Mouse (Mus musculus) erythroblast, embryonic 14.5 days (primary cell): Measurements from ENCODE around the gene Ppie. TPM values are rescaled to one million over a fixed set of nuclear protein-coding genes. Genes with fewer than 3 reads are reported as not detected.
A peak's percentile ranks its signal among the peaks of the same experiment; 100 is the strongest.
"Not testable (repeated sequence)": the region's sequence is repeated elsewhere in the genome, so short reads cannot be mapped to it uniquely, and the experiment has no call there.

Experiments
- H3K27me3 ChIP-seq: 2 replicates; pipeline ENCODE4 v1.6.1; 2012; ENCODE audit warnings: inconsistent platforms; ENCODE audit not compliant: control insufficient read depth
- H3K36me3 ChIP-seq: 2 replicates; pipeline ENCODE4 v1.6.1; 2012; ENCODE audit warnings: mild to moderate bottlenecking, inconsistent platforms; ENCODE audit not compliant: control insufficient read depth
- H3K4me1 ChIP-seq: 2 replicates; pipeline ENCODE4 v1.6.1; 2012; ENCODE audit warnings: inconsistent platforms; ENCODE audit not compliant: control insufficient read depth
- H3K4me3 ChIP-seq: replicated peaks from 2 replicates; pipeline ENCODE3; 2012; ENCODE audit warnings: moderate library complexity, mild to moderate bottlenecking, inconsistent platforms
- H3K9me3 ChIP-seq: 2 replicates; pipeline ENCODE4 v1.6.1; 2012; ENCODE audit warnings: low read length, inconsistent platforms, mixed read lengths; ENCODE audit not compliant: control insufficient read depth
- GATA1 ChIP-seq: IDR thresholded peaks from 2 replicates; pipeline ENCODE4 v1.6.1; 2012; ENCODE audit warnings: low read length, inconsistent platforms, mixed read lengths
- TAL1 ChIP-seq: IDR thresholded peaks from 3 replicates; pipeline ENCODE4 v1.6.1; 2012; ENCODE audit warnings: low read length, inconsistent platforms, mixed read lengths
- polyA plus RNA-seq: library from polyadenylated mRNA; stranded (reverse); fragments of >175 nt; gene quantifications from 2 replicates; pipeline ENCODE4 v1.2.3, GENCODE M21; 2012

Gene Ppie
- polyA plus RNA-seq, result 0.44 and 0.53 TPM in 2 replicates

DNA sequence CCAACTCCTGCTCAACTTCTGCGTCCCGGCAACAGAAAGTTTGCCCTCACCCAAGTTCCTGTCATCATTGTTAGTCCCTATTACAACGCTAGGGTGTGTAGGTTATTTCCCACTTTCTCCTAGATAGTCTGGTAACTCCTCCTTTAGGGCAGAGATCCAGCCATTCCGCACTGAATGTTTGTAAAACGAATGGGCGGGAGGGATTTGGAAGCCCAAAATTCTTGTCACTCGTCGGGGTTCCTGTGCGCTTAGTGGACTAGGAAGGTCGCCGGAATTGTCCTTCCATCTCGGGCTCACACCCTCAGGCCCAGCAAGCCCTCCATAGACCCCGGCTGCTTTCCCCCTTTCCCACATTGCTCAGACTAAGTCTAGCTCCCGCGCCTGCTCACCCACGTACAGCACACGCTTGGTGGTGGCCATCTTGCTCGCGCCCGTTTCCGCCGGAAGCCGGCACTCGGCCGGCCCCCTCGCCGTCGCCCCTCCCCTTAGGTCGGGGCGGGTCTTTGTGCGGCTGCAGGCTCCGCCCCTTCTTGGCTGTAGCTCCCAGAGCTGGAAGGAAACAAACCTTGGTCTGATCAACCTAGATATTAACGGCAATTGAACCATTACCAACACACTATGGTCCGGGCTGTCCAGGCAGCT lies at the start of gene Ppie:
Gene Ppie (minus strand): TSS at position 439 of the 642 bp plus-strand sequence.
- TF ChIP-seq TAL1 (no peak), GATA1 (no peak)
- H3K4me3 ChIP-seq, result peak within 1 kb of the TSS; percentile 92
- H3K9me3 ChIP-seq, result no peaks in the 10 kb centered on the region
- peaks cover 27% of the 10 kb centered on the region for H3K4me1 ChIP-seq
- H3K27me3 ChIP-seq, result no peaks in the 10 kb centered on the region
- peaks cover 24% of the 10 kb centered on the region for H3K36me3 ChIP-seq

DNA sequence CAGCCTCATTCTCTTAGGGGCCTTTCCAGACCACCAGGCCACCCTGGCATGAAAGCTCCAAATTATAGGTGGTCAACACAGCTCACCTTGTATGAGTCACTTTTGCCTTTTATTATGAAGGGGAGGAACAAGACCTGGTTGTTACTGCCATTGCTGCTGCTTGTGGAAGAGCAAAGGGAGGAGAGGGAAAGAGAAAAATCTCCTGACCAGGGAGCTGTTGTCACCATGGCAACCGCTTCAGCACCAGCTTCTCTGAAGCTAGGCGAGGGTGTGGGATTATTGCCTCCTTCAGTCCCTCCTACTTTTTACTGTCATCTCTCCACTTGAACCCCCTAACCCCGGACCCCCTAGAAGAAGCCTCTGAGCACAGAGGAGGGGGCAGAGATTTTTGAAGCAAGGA lies 45.1 kb upstream of the Ppie start:
- TF ChIP-seq TAL1, result no peak
- no peak for TF ChIP-seq GATA1
- H3K27me3 ChIP-seq, result peaks cover 67% of the 10 kb centered on the region

GRCm38 (mm10) chr4:123183239-123184056 lies 43.7 kb upstream of the Ppie start:
- Histone ChIP-seq H3K4me3 (no peak overlapping the region), H3K4me1 (peaks cover 5% of the 10 kb centered on the region), H3K36me3 (no peaks in the 10 kb centered on the region), H3K9me3 (no peaks in the 10 kb centered on the region; the same call in 1 of the 2 replicates), H3K27me3 (peaks cover 76% of the 10 kb centered on the region)
- TF ChIP-seq GATA1 (no peak), TAL1 (no peak)

More for the DNA sequence above, 45.1 kb upstream of the Ppie start:
- no peaks in the 10 kb centered on the region for H3K36me3 ChIP-seq
- no peak overlapping the region for H3K4me3 ChIP-seq
- H3K4me1 ChIP-seq, result peaks cover 5% of the 10 kb centered on the region
- H3K9me3 ChIP-seq, result no peaks in the 10 kb centered on the region; the same call in 1 of the 2 replicates

- Histone ChIP-seq H3K27me3 (peaks cover 79% of the 10 kb centered on the region), H3K9me3 (no peaks in the 10 kb centered on the region; the same call in 1 of the 2 replicates), H3K4me1 (peaks cover 5% of the 10 kb centered on the region), H3K4me3 (no peak within 1 kb of the TSS), H3K36me3 (no peaks in the 10 kb centered on the region)
- TF ChIP-seq TAL1 (no peak), GATA1 (no peak)
These were observed 42.8 kb upstream of the Ppie start, which contains the start of gene Hpcal4 for GRCm38 (mm10) chr4:123182328-123183238. Hpcal4 (plus strand) TSS chr4:123183227.

DNA sequence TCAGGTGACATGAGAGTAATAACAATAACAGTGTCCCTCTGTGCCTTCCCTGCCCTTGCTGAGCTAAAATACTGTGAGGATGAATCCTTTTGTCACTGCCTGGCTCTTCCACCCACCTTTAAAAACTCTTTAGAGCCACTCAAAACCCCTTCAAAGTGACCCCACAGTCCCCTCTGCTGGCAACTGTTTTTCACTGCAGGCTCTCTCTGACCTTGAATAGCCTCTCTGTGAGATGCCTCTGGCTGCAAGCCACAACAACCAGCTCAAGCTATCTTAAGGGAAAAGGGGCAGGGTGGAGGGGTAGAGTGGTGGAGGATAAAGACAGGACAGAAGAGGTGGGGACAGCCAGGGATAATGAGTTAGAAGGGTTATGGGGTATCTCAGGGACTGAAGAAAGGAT lies 32.1 kb upstream of the Ppie start:
- Histone ChIP-seq H3K27me3 (peaks cover 37% of the 10 kb centered on the region), H3K36me3 (no peaks in the 10 kb centered on the region), H3K9me3 (no peaks in the 10 kb centered on the region), H3K4me3 (no peak overlapping the region), H3K4me1 (no peaks in the 10 kb centered on the region)
- no peak for TF ChIP-seq TAL1
- no peak for TF ChIP-seq GATA1

GRCm38 (mm10) chr4:123164157-123164556 lies 24.4 kb upstream of the Ppie start:
- Histone ChIP-seq H3K36me3 (no peaks in the 10 kb centered on the region), H3K27me3 (peaks cover 22% of the 10 kb centered on the region), H3K4me1 (peaks cover 3% of the 10 kb centered on the region), H3K9me3 (no peaks in the 10 kb centered on the region), H3K4me3 (no peak overlapping the region)
- TF ChIP-seq TAL1 (no peak), GATA1 (no peak)

- Histone ChIP-seq H3K9me3 (no peaks in the 10 kb centered on the region), H3K27me3 (peaks cover 22% of the 10 kb centered on the region), H3K4me1 (peaks cover 3% of the 10 kb centered on the region), H3K36me3 (no peaks in the 10 kb centered on the region), H3K4me3 (no peak overlapping the region)
- TF ChIP-seq GATA1 (no peak), TAL1 (no peak)
These were observed 22.7 kb upstream of the Ppie start for GRCm38 (mm10) chr4:123162305-123162917.

DNA sequence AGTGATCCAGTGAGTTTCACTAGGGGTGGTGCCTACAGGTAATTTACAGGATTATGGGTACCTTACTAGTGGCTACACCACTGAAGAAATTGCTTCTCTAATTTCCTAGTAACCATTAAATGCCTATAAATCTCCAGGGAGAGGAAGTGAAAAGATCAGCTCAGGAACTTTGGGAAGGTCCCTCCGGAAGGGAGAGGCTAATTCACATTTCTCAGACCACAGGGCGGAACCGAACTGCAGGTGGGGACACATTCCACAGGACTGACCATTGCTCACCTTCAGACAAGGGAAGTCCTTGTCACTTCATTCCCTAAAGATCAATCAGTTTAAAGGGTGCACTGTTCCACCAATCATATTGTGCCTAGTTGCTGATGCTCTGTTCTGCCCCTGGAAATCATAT lies 21.5 kb upstream of the Ppie start:
- H3K27me3 ChIP-seq, result peaks cover 22% of the 10 kb centered on the region
- H3K4me3 ChIP-seq, H3K9me3 ChIP-seq, H3K4me1 ChIP-seq, H3K36me3 ChIP-seq: not testable (repeated sequence)
